Mouse (Mus musculus): Measurements from ENCODE around the gene Stk38.

DNA sequence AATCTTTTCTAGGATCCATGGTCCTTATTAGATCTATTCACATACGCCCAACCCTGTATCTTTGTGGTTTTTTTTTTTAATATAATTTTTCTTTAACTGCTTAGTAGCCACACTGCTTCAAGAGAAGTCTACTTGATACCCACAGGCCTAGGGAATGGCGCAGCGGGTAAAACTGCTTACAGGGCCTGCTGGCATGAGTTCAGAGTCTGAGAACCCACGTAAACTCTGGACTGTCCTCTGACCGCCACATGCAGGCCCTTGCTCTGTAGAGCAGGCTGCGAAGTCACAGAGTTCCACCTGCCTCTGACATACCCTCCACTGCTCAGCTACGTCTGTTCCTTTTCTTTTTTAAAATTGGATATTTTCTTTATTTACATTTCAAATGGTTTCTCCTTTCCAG lies 63.3 kb downstream of the Stk38 start:
- no peak for TF ChIP-seq GATA1 (IDR thresholded peaks at IDR 0.05; ENCODE audit: borderline replicate concordance, low read length)
- TF ChIP-seq FLI1 (IDR thresholded peaks at IDR 0.05; ENCODE audit: low read length): no peak

Data from megakaryocyte, embryonic 14.5 days (primary cell).